Mouse (Mus musculus) MEL (cell line): ENCODE measurements around the gene Ankdd1b.

Experiments
- HCFC1 ChIP-seq: IDR thresholded peaks from 2 replicates; pipeline ENCODE4 v1.6.1; 2012; ENCODE audit warnings: low read depth, mild to moderate bottlenecking, inconsistent platforms, low read length, improper control_type of control experiment, moderate library complexity
- RCOR1 ChIP-seq: IDR thresholded peaks from 2 replicates; pipeline ENCODE4 v1.6.1; 2012; ENCODE audit warnings: low read depth, mild to moderate bottlenecking, inconsistent platforms, low read length, improper control_type of control experiment
- ZC3H11A ChIP-seq: IDR thresholded peaks from 2 replicates; pipeline ENCODE4 v1.6.1; 2012; ENCODE audit warnings: low read depth, mild to moderate bottlenecking, inconsistent platforms, low read length, improper control_type of control experiment

GRCm38 (mm10) chr13:96416380-96416779, 54.6 kb downstream of the Ankdd1b start:
- TF ChIP-seq ZC3H11A (no peak), RCOR1 (no peak), HCFC1 (no peak)
